Mouse (Mus musculus): Measurements from ENCODE around the gene Nfe2l3. TPM values are rescaled to one million over a fixed set of nuclear protein-coding genes. Genes with fewer than 3 reads are reported as not detected.

Nfe2l3 gene
- polyA plus RNA-seq, 1 experiment from 2014 or later = 8.2 TPM

DNA sequence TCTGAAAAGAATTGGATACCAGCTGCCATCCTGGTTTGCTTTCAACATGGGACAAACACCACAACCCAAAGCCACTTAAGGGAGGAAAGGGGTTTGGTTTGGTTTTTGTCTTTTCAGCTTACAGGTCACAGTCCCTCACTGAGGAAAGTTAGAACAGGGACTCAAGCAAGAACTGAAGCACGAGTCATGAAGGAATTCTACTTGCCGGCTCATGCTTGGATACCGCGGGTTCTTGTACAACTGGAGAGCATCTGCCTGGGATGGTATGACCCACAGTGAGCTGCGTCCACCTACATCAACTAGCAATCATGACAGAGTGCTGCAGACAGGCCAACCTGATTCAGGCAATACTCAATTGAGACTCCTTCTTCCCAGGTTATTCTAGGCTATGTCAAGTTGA is 54.3 kb downstream of the Nfe2l3 start:
- Histone ChIP-seq H3K9me3 (ENCODE audit: control insufficient read depth, low read length) (no peaks in the 10 kb centered on the region), H3K9ac (replicated peaks; ENCODE audit: low read length) (no peak overlapping the region), H3K4me2 (ENCODE audit: low read length) (no peak overlapping the region), H3K4me3 (replicated peaks; ENCODE audit: low read depth, low read length) (no peak overlapping the region), H3K4me1 (ENCODE audit: control insufficient read depth, insufficient read depth, low read length) (no peaks in the 10 kb centered on the region), H3K27me3 (ENCODE audit: control insufficient read depth, insufficient read depth, low read length) (no peaks in the 10 kb centered on the region), H3K36me3 (ENCODE audit: control insufficient read depth, insufficient read depth, low read length) (peaks cover 17% of the 10 kb centered on the region), H3K27ac (replicated peaks; ENCODE audit: low read depth, low read length) (no peak overlapping the region)
- 93% methylated on average over 5 of the region's 5 CpGs for WGBS
- DNase-seq = no peak
- no peak for ATAC-seq (ENCODE audit: low FRiP score, low TSS enrichment)

DNA sequence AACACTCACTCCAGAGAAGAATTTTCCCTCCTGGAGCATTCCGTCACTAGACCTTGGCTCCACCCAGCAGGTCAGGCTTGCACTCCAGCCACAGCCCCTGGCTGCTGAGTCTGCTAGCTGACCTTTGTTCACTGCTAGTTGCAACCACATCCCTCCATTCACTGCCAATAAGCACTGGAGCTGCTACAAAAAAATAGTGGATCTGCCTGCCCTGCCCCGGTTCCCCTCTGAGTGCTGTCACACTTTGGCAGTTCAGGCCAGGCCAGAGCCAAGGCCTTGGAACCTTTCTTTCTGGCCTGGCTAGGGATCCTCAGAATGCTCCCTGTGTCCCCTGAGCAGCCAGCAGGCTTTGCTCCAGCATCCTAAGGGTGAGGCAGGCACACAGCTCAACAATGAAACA is 57.3 kb downstream of the Nfe2l3 start:
- H3K27me3 ChIP-seq (ENCODE audit: control insufficient read depth, insufficient read depth, low read length) = no peaks in the 10 kb centered on the region
- H3K9ac ChIP-seq (replicated peaks; ENCODE audit: low read length) = no peak overlapping the region
- 73% methylated on average over 2 of the region's 2 CpGs for WGBS
- H3K36me3 ChIP-seq (ENCODE audit: control insufficient read depth, insufficient read depth, low read length) = no peaks in the 10 kb centered on the region
- no peak for ATAC-seq (ENCODE audit: low FRiP score, low TSS enrichment)
- H3K4me3 ChIP-seq (replicated peaks; ENCODE audit: low read depth, low read length) = no peak overlapping the region
- H3K27ac ChIP-seq (replicated peaks; ENCODE audit: low read depth, low read length) = no peak overlapping the region
- H3K4me1 ChIP-seq (ENCODE audit: control insufficient read depth, insufficient read depth, low read length) = no peaks in the 10 kb centered on the region
- H3K4me2 ChIP-seq (ENCODE audit: low read length) = no peak overlapping the region
- no peak for DNase-seq
- no peaks in the 10 kb centered on the region for H3K9me3 ChIP-seq (ENCODE audit: control insufficient read depth, low read length)

DNA sequence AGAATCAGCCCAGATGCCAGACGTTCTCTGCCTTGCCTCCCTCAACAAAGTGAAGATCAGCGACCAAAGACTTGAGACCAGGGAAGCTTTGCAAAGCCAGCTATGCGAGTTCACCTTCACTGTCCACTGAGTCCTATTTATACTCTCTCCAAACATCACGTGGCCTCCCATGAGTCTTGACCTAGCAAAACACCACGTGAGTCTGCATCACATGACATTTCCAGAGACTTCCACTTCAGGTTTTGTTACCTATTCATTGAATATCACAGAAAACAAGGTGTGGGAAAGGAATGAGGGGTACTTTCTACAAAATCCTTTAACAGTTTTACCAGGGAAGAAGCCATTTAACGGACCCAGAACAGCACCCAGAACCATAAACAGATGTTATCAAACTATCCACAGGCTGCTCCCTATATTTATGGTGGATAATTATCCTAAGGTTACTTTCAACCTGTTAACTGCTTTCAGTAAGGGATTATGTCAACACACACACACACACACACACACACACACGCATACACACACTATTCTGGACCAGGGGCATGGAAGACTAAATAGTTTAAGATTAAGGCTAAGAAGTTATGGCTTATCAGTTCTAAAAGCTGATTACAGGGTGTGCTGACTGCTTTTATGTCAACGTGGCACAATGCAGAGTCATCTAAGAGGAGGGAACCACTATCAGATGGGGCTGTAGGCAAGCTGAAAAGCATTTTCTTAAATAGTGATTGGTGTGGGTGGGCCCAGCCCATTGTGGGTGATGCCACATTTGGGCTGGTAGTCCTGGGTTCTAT is 65.0 kb downstream of the Nfe2l3 start:
- no peak overlapping the region for H3K4me3 ChIP-seq (replicated peaks; ENCODE audit: low read depth, low read length)
- no peaks in the 10 kb centered on the region for H3K27me3 ChIP-seq (ENCODE audit: control insufficient read depth, insufficient read depth, low read length)
- no peak for DNase-seq
- ATAC-seq (ENCODE audit: low FRiP score, low TSS enrichment) = no peak
- H3K9me3 ChIP-seq (ENCODE audit: control insufficient read depth, low read length) = no peaks in the 10 kb centered on the region
- 78% methylated on average over 8 of the region's 8 CpGs for WGBS
- H3K4me2 ChIP-seq (ENCODE audit: low read length) = no peak overlapping the region
- no peaks in the 10 kb centered on the region for H3K4me1 ChIP-seq (ENCODE audit: control insufficient read depth, insufficient read depth, low read length)
- no peaks in the 10 kb centered on the region for H3K36me3 ChIP-seq (ENCODE audit: control insufficient read depth, insufficient read depth, low read length)
- no peak overlapping the region for H3K27ac ChIP-seq (replicated peaks; ENCODE audit: low read depth, low read length)
- no peak overlapping the region for H3K9ac ChIP-seq (replicated peaks; ENCODE audit: low read length)

DNA sequence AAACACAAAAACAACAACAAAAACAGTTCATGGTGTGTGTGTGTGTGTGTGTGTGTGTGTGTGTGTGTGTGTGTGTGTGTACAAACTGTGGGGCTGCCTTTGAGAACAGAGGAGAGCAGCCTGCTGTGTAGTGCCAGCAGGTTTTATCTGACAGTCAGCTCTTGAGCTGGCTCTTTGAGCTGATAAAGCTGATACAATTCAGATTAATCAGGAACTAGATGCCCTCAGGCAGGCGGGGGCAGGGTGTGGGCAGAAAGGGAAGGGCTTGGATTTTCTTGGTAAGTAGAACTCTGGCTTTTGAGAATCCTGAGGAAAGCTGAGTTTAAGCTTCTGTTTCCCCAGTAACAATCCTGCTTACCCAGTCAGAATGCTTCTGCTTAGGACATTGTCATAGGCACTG is 73.2 kb downstream of the Nfe2l3 start:
- H3K4me1 ChIP-seq (ENCODE audit: control insufficient read depth, insufficient read depth, low read length) = no peaks in the 10 kb centered on the region
- ATAC-seq (ENCODE audit: low FRiP score, low TSS enrichment) (no peak), DNase-seq (peak; percentile 47)
- WGBS = 58% methylated on average over 1 of the region's 1 CpGs
- H3K9ac ChIP-seq (replicated peaks; ENCODE audit: low read length) = no peak overlapping the region
- H3K4me3 ChIP-seq (replicated peaks; ENCODE audit: low read depth, low read length) = no peak overlapping the region
- no peaks in the 10 kb centered on the region for H3K9me3 ChIP-seq (ENCODE audit: control insufficient read depth, low read length)
- no peak overlapping the region for H3K4me2 ChIP-seq (ENCODE audit: low read length)
- no peaks in the 10 kb centered on the region for H3K36me3 ChIP-seq (ENCODE audit: control insufficient read depth, insufficient read depth, low read length)
- no peaks in the 10 kb centered on the region for H3K27me3 ChIP-seq (ENCODE audit: control insufficient read depth, insufficient read depth, low read length)
- H3K27ac ChIP-seq (replicated peaks; ENCODE audit: low read depth, low read length) = no peak overlapping the region

DNA sequence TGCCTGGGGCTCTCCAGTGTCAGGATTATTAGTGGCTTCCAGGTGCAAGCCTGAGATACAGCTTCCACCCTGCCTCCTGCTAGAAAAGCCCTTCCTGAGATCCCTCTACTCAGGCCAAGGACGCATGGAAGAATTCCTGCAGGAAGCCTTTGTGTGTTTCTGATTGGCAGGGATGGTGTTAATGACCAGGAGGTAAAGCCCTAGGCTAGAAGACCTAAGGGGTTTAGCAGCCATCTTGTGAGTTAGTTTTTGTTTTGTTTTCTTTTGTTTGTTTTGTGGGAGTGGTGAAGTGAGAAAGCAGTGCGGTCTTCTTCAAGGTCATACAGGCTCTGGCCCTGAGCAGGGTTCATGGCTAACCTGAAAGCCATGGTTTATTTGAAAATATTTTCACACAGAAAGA is 75.1 kb downstream of the Nfe2l3 start:
- no peak for DNase-seq

More for the DNA sequence above, 75.1 kb downstream of the Nfe2l3 start:
- no peaks in the 10 kb centered on the region for H3K36me3 ChIP-seq (ENCODE audit: control insufficient read depth, insufficient read depth, low read length)
- WGBS = 66% methylated on average over 2 of the region's 2 CpGs
- H3K4me3 ChIP-seq (replicated peaks; ENCODE audit: low read depth, low read length) = no peak overlapping the region
- no peak overlapping the region for H3K9ac ChIP-seq (replicated peaks; ENCODE audit: low read length)
- no peak overlapping the region for H3K4me2 ChIP-seq (ENCODE audit: low read length)
- no peaks in the 10 kb centered on the region for H3K4me1 ChIP-seq (ENCODE audit: control insufficient read depth, insufficient read depth, low read length)
- H3K27me3 ChIP-seq (ENCODE audit: control insufficient read depth, insufficient read depth, low read length) = no peaks in the 10 kb centered on the region
- no peak overlapping the region for H3K27ac ChIP-seq (replicated peaks; ENCODE audit: low read depth, low read length)
- no peaks in the 10 kb centered on the region for H3K9me3 ChIP-seq (ENCODE audit: control insufficient read depth, low read length)
- ATAC-seq (ENCODE audit: low FRiP score, low TSS enrichment) = no peak

Other genes with a start within 250 kb of the Nfe2l3 start
- 859 and 918 TPM in 2 replicates for gene Hnrnpa2b1, start 37.2 kb downstream of the Nfe2l3 start, polyA plus RNA-seq (2014; fragmentation: Nextera tagmentation; extraction: Ambion mirVana)
- 518 and 525 TPM in 2 replicates for gene Cbx3, start 37.7 kb downstream of the Nfe2l3 start, polyA plus RNA-seq (2014; fragmentation: Nextera tagmentation; extraction: Ambion mirVana)
- gene Snx10, start 91.2 kb downstream of the Nfe2l3 start, polyA plus RNA-seq (2014; fragmentation: Nextera tagmentation; extraction: Ambion mirVana) = 54.7 and 55.2 TPM in 2 replicates

Data from midbrain, embryonic 14.5 days (tissue).